Mouse (Mus musculus): ENCODE measurements around the gene Gnrhr.
A peak's percentile ranks its signal among the peaks of the same experiment; 100 is the strongest.

The Gnrhr gene

GRCm38 (mm10) chr5:86197801-86198200 is at the start of gene Gnrhr:
TSS of gene Gnrhr (minus strand) at chr5:86197901.
- no peak for DNase-seq (ENCODE audit: low spot score)

- no peak for DNase-seq (ENCODE audit: low spot score)
Measured at GRCm38 (mm10) chr5:86246559-86246958, 48.9 kb upstream of the Gnrhr start.

- no peak for DNase-seq (ENCODE audit: low spot score)
Measured at GRCm38 (mm10) chr5:86244880-86245279, 47.2 kb upstream of the Gnrhr start.

GRCm38 (mm10) chr5:86244275-86244674 is 46.6 kb upstream of the Gnrhr start:
- no peak for DNase-seq (ENCODE audit: low spot score)

GRCm38 (mm10) chr5:86227156-86227853 is 29.6 kb upstream of the Gnrhr start:
- no peak for DNase-seq (ENCODE audit: low spot score)

- DNase-seq (ENCODE audit: low spot score) = no peak
Measured at GRCm38 (mm10) chr5:86191356-86191755, 6.3 kb downstream of the Gnrhr start.

GRCm38 (mm10) chr5:86190770-86191169 is 6.9 kb downstream of the Gnrhr start:
- DNase-seq (ENCODE audit: low spot score) = no peak

GRCm38 (mm10) chr5:86190290-86190689 is 7.4 kb downstream of the Gnrhr start:
- DNase-seq (ENCODE audit: low spot score) = no peak

GRCm38 (mm10) chr5:86187441-86187840 is 10.3 kb downstream of the Gnrhr start:
- DNase-seq (ENCODE audit: low spot score) = no peak

GRCm38 (mm10) chr5:86173778-86174177 is 23.9 kb downstream of the Gnrhr start:
- no peak for DNase-seq (ENCODE audit: low spot score)

- DNase-seq (ENCODE audit: low spot score) = peak; percentile 99
Measured at GRCm38 (mm10) chr5:86172449-86173161, 25.1 kb downstream of the Gnrhr start, which contains the start of gene Uba6. TSS of gene Uba6 (minus strand) at chr5:86172803.

GRCm38 (mm10) chr5:86172088-86172448 is 25.6 kb downstream of the Gnrhr start:
- no peak for DNase-seq (ENCODE audit: low spot score)
